Mouse (Mus musculus) forebrain, embryonic 13.5 days (tissue): ENCODE results near the gene Mbtps1. TPM values are rescaled to one million over a fixed set of nuclear protein-coding genes. Genes with fewer than 3 reads are reported as not detected.

Source experiments
- ATAC-seq: fragments of 200-750 bp; cut with Nextera tagmentation; 2 replicates; pipeline ENCODE4 v1.8.0; 2017
- H3K27ac ChIP-seq: fragments of 300-500 bp; sonication (generic); 2 replicates; pipeline ENCODE4 v1.5.1; 2015; ENCODE audit warnings: inconsistent platforms, mild to moderate bottlenecking, moderate library complexity
- H3K27me3 ChIP-seq: fragments of 300-500 bp; sonication (generic); 2 replicates; pipeline ENCODE4 v1.6.1; 2015; ENCODE audit warnings: mild to moderate bottlenecking, inconsistent platforms
- H3K36me3 ChIP-seq: fragments of 300-500 bp; sonication (generic); 2 replicates; pipeline ENCODE4 v1.6.1; 2015; ENCODE audit warnings: mild to moderate bottlenecking, inconsistent platforms; ENCODE audit not compliant: poor library complexity, severe bottlenecking
- H3K4me1 ChIP-seq: fragments of 300-500 bp; sonication (generic); 2 replicates; pipeline ENCODE4 v1.6.1; 2015; ENCODE audit warnings: inconsistent platforms
- H3K4me2 ChIP-seq: fragments of 300-500 bp; sonication (generic); 2 replicates; pipeline ENCODE4 v1.6.1; 2015; ENCODE audit warnings: inconsistent platforms, mild to moderate bottlenecking, moderate library complexity
- H3K4me3 ChIP-seq: fragments of 300-500 bp; sonication (generic); 2 replicates; pipeline ENCODE4 v1.5.1; 2015; ENCODE audit warnings: mild to moderate bottlenecking, inconsistent platforms
- H3K9ac ChIP-seq: fragments of 300-500 bp; sonication (generic); 2 replicates; pipeline ENCODE4 v1.6.1; 2015; ENCODE audit warnings: mild to moderate bottlenecking, inconsistent platforms
- H3K9me3 ChIP-seq: fragments of 300-500 bp; sonication (generic); replicated peaks from 2 replicates; pipeline ENCODE4 v1.6.1; 2016; ENCODE audit warnings: inconsistent platforms
- WGBS: fragments of 180-500 bp; shearing (Covaris S2); methylation state at CpG from one replicate; pipeline ENCODE4 v1.1.7; 2015; 5-methylcytosine and 5-hydroxymethylcytosine counted together
- polyA plus RNA-seq: library from polyadenylated mRNA; unstranded; fragments of >200 nt; fragmentation: Nextera tagmentation; extraction: Ambion mirVana; gene quantifications from 2 replicates; pipeline ENCODE4 v1.2.1, GENCODE M21; 2015

The Mbtps1 gene
- polyA plus RNA-seq, 1 experiment from 2014 or later: 67.2 TPM

- Histone ChIP-seq H3K36me3 (no peaks in the 10 kb centered on the region), H3K4me2 (peak overlapping the region; percentile 22; the same call in 1 of the 2 replicates), H3K27ac (0 out of 2 replicates have a peak overlapping the region, but pooled peaks have one; percentile 3), H3K9ac (no peak overlapping the region; the same call in 1 of the 2 replicates), H3K4me3 (no peak overlapping the region), H3K9me3 (no peaks in the 10 kb centered on the region), H3K4me1 (peaks cover 33% of the 10 kb centered on the region), H3K27me3 (no peaks in the 10 kb centered on the region)
- 60% methylated on average over 6 of the region's 6 CpGs for WGBS
- ATAC-seq: no peak
Observed at GRCm38 (mm10) chr8:119555861-119556260, 2.7 kb downstream of the Mbtps1 start.

- Histone ChIP-seq H3K9me3 (no peaks in the 10 kb centered on the region), H3K4me2 (no peak overlapping the region), H3K4me1 (peaks cover 33% of the 10 kb centered on the region), H3K27ac (no peak overlapping the region), H3K9ac (no peak overlapping the region), H3K4me3 (no peak overlapping the region), H3K36me3 (no peaks in the 10 kb centered on the region), H3K27me3 (no peaks in the 10 kb centered on the region)
- 69% methylated on average over 2 of the region's 2 CpGs for WGBS
- no peak for ATAC-seq
Observed at GRCm38 (mm10) chr8:119552967-119553366, 5.6 kb downstream of the Mbtps1 start.

GRCm38 (mm10) chr8:119548560-119549113 is 9.9 kb downstream of the Mbtps1 start:
- H3K27ac ChIP-seq: no peak overlapping the region
- H3K4me1 ChIP-seq: peaks cover 4% of the 10 kb centered on the region; the same call in 1 of the 2 replicates
- H3K27me3 ChIP-seq: no peaks in the 10 kb centered on the region
- H3K9me3 ChIP-seq: no peaks in the 10 kb centered on the region
- no peak overlapping the region for H3K9ac ChIP-seq
- no peak overlapping the region for H3K4me2 ChIP-seq
- peaks cover 40% of the 10 kb centered on the region for H3K36me3 ChIP-seq
- H3K4me3 ChIP-seq: no peak overlapping the region
- ATAC-seq: no peak
- 82% methylated on average over 7 of the region's 7 CpGs for WGBS

GRCm38 (mm10) chr8:119547019-119547691 is 11.4 kb downstream of the Mbtps1 start:
- WGBS: 93% methylated on average over 18 of the region's 18 CpGs
- Histone ChIP-seq H3K4me3 (no peak overlapping the region), H3K27ac (no peak overlapping the region), H3K4me2 (no peak overlapping the region), H3K36me3 (peaks cover 54% of the 10 kb centered on the region), H3K9me3 (no peaks in the 10 kb centered on the region), H3K9ac (no peak overlapping the region), H3K4me1 (no peaks in the 10 kb centered on the region), H3K27me3 (no peaks in the 10 kb centered on the region)
- ATAC-seq: no peak

- no peaks in the 10 kb centered on the region for H3K4me1 ChIP-seq
- H3K4me3 ChIP-seq: no peak overlapping the region
- peaks cover 67% of the 10 kb centered on the region for H3K36me3 ChIP-seq
- no peak overlapping the region for H3K27ac ChIP-seq
- H3K9me3 ChIP-seq: no peaks in the 10 kb centered on the region
- no peak for ATAC-seq
- 87% methylated on average over 6 of the region's 6 CpGs for WGBS
- no peak overlapping the region for H3K4me2 ChIP-seq
- no peak overlapping the region for H3K9ac ChIP-seq
- H3K27me3 ChIP-seq: no peaks in the 10 kb centered on the region
Observed at GRCm38 (mm10) chr8:119545791-119546190, 12.7 kb downstream of the Mbtps1 start.

GRCm38 (mm10) chr8:119545180-119545579 is 13.4 kb downstream of the Mbtps1 start:
- no peak overlapping the region for H3K4me2 ChIP-seq
- H3K9me3 ChIP-seq: no peaks in the 10 kb centered on the region
- H3K27me3 ChIP-seq: no peaks in the 10 kb centered on the region
- ATAC-seq: no peak
- no peak overlapping the region for H3K27ac ChIP-seq
- no peak overlapping the region for H3K4me3 ChIP-seq
- no peak overlapping the region for H3K9ac ChIP-seq
- H3K36me3 ChIP-seq: peaks cover 73% of the 10 kb centered on the region
- WGBS: 80% methylated on average over 6 of the region's 6 CpGs
- H3K4me1 ChIP-seq: no peaks in the 10 kb centered on the region

- ATAC-seq: no peak
- no peak overlapping the region for H3K4me3 ChIP-seq
- no peaks in the 10 kb centered on the region for H3K4me1 ChIP-seq
- H3K27ac ChIP-seq: no peak overlapping the region
- H3K36me3 ChIP-seq: peaks cover 79% of the 10 kb centered on the region
- no peaks in the 10 kb centered on the region for H3K27me3 ChIP-seq
- no peak overlapping the region for H3K4me2 ChIP-seq
- no peaks in the 10 kb centered on the region for H3K9me3 ChIP-seq
- 86% methylated on average over 3 of the region's 3 CpGs for WGBS
- H3K9ac ChIP-seq: no peak overlapping the region
Observed at GRCm38 (mm10) chr8:119544606-119545005, 13.9 kb downstream of the Mbtps1 start.

- Histone ChIP-seq H3K4me3 (no peak overlapping the region), H3K27me3 (no peaks in the 10 kb centered on the region), H3K4me2 (no peak overlapping the region), H3K4me1 (no peaks in the 10 kb centered on the region), H3K36me3 (peaks cover 99% of the 10 kb centered on the region), H3K27ac (no peak overlapping the region), H3K9ac (no peak overlapping the region), H3K9me3 (no peaks in the 10 kb centered on the region)
- WGBS: 93% methylated on average over 9 of the region's 9 CpGs
- no peak for ATAC-seq
Observed at GRCm38 (mm10) chr8:119531973-119532372, 26.6 kb downstream of the Mbtps1 start.

GRCm38 (mm10) chr8:119531397-119531796 is 27.1 kb downstream of the Mbtps1 start:
- no peaks in the 10 kb centered on the region for H3K27me3 ChIP-seq
- H3K4me1 ChIP-seq: no peaks in the 10 kb centered on the region
- no peak overlapping the region for H3K4me2 ChIP-seq
- no peak overlapping the region for H3K4me3 ChIP-seq
- H3K9ac ChIP-seq: no peak overlapping the region
- H3K36me3 ChIP-seq: peaks cover 99% of the 10 kb centered on the region
- 87% methylated on average over 3 of the region's 3 CpGs for WGBS
- H3K9me3 ChIP-seq: no peaks in the 10 kb centered on the region
- H3K27ac ChIP-seq: no peak overlapping the region
- ATAC-seq: no peak

- H3K4me1 ChIP-seq: no peaks in the 10 kb centered on the region
- no peak overlapping the region for H3K27ac ChIP-seq
- peaks cover 97% of the 10 kb centered on the region for H3K36me3 ChIP-seq
- ATAC-seq: no peak
- no peak overlapping the region for H3K4me3 ChIP-seq
- H3K9ac ChIP-seq: no peak overlapping the region
- WGBS: 93% methylated on average over 6 of the region's 6 CpGs
- H3K27me3 ChIP-seq: no peaks in the 10 kb centered on the region
- no peak overlapping the region for H3K4me2 ChIP-seq
- no peaks in the 10 kb centered on the region for H3K9me3 ChIP-seq
Observed at GRCm38 (mm10) chr8:119530937-119531336, 27.6 kb downstream of the Mbtps1 start.

- Histone ChIP-seq H3K36me3 (peaks cover 97% of the 10 kb centered on the region), H3K4me1 (no peaks in the 10 kb centered on the region), H3K9me3 (no peaks in the 10 kb centered on the region), H3K9ac (no peak overlapping the region), H3K4me3 (no peak overlapping the region), H3K4me2 (no peak overlapping the region), H3K27me3 (no peaks in the 10 kb centered on the region), H3K27ac (no peak overlapping the region)
- 90% methylated on average over 7 of the region's 7 CpGs for WGBS
- no peak for ATAC-seq
Observed at GRCm38 (mm10) chr8:119528762-119529161, 29.8 kb downstream of the Mbtps1 start.

- H3K9me3 ChIP-seq: no peaks in the 10 kb centered on the region
- H3K4me1 ChIP-seq: peaks cover 9% of the 10 kb centered on the region
- WGBS: 69% methylated on average over 7 of the region's 7 CpGs
- no peak for ATAC-seq
- no peak overlapping the region for H3K27ac ChIP-seq
- H3K4me3 ChIP-seq: no peak overlapping the region
- no peaks in the 10 kb centered on the region for H3K27me3 ChIP-seq
- H3K9ac ChIP-seq: no peak overlapping the region
- no peak overlapping the region for H3K4me2 ChIP-seq
- H3K36me3 ChIP-seq: peaks cover 99% of the 10 kb centered on the region
Observed at GRCm38 (mm10) chr8:119520102-119520501, 38.4 kb downstream of the Mbtps1 start.

GRCm38 (mm10) chr8:119516674-119517073 is 41.9 kb downstream of the Mbtps1 start:
- ATAC-seq: no peak
- Histone ChIP-seq H3K4me2 (no peak overlapping the region), H3K4me1 (peaks cover 9% of the 10 kb centered on the region), H3K27ac (no peak overlapping the region), H3K4me3 (no peak overlapping the region), H3K36me3 (peaks cover 100% of the 10 kb centered on the region), H3K9me3 (no peaks in the 10 kb centered on the region), H3K27me3 (no peaks in the 10 kb centered on the region), H3K9ac (no peak overlapping the region)
- WGBS: 51% methylated on average over 5 of the region's 5 CpGs
